Mouse (Mus musculus) E14TG2a.4 (cell line): ENCODE data around the gene Prrc2b.

Experiments
- CTCF ChIP-seq: conservative IDR thresholded peaks from 2 replicates; pipeline ENCODE4 v1.5.1; 2014; ENCODE audit warnings: low read length
- POU5F1 ChIP-seq: IDR thresholded peaks from 2 replicates; pipeline ENCODE4 v1.6.1; 2014; ENCODE audit warnings: low read length, borderline replicate concordance

GRCm38 (mm10) chr2:32282727-32283126 is 131.8 kb downstream of the Prrc2b start:
- TF ChIP-seq CTCF: peak; percentile 63
- no peak for TF ChIP-seq POU5F1
